In genomic region chr2:33736722-33737121, GRCm38 (mm10) we compare ENCODE assay signal across 8 mouse cellular contexts.
DNase-seq lines count a peak whose midpoint lies in the region; ATAC-seq and TF ChIP-seq lines count a peak whose summit lies in the region.

No protein-coding gene starts in this region.

- no peak overlapping the region for H3K4me2 ChIP-seq in heart, embryonic 12.5 days
- no peak overlapping the region for H3K4me2 ChIP-seq in midbrain, embryonic 11.5 days

- no peak overlapping the region for H3K9ac ChIP-seq in heart, adult 2 months (ENCODE audit: low read depth, low read length)
- H3K9ac ChIP-seq in heart, embryonic 12.5 days: no peak overlapping the region
- no peak overlapping the region for H3K9ac ChIP-seq in midbrain, embryonic 11.5 days (ENCODE audit: low read length)

- peak; percentile 98 for TF ChIP-seq CTCF in heart, adult 2 months (IDR thresholded peaks at IDR 0.05)

- intact Hi-C loops in heart, adult 2 months (cut with DNase I): no loop called here
- intact Hi-C loops in heart, postnatal 14 days (cut with DNase I): no loop called here

- H3K36me3 ChIP-seq in heart, adult 2 months (ENCODE audit: control insufficient read depth, insufficient read depth, low read length): no peaks in the 10 kb centered on the region
- 0 out of 2 replicates have a peak, but pooled peaks cover 5% of the 10 kb centered on the region for H3K36me3 ChIP-seq in heart, embryonic 12.5 days
- 0 out of 2 replicates have a peak, but pooled peaks cover 2% of the 10 kb centered on the region for H3K36me3 ChIP-seq in midbrain, embryonic 11.5 days (ENCODE audit: control insufficient read depth, insufficient read depth, low read length)

- H3K4me1 ChIP-seq in heart, adult 2 months (ENCODE audit: control insufficient read depth, insufficient read depth, low read length): no peaks in the 10 kb centered on the region
- H3K4me1 ChIP-seq in heart, embryonic 12.5 days (replicated peaks): no peaks in the 10 kb centered on the region; the same call in 1 of the 2 replicates
- peaks cover 5% of the 10 kb centered on the region for H3K4me1 ChIP-seq in midbrain, embryonic 11.5 days (ENCODE audit: control insufficient read depth, insufficient read depth, low read length)

- TF ChIP-seq EP300 in heart, adult 2 months (IDR thresholded peaks at IDR 0.05; ENCODE audit: insufficient read depth, low read depth, low read length): no peak

- H3K4me3 ChIP-seq in heart, adult 2 months: no peak overlapping the region
- H3K4me3 ChIP-seq in heart, embryonic 12.5 days: no peak overlapping the region
- no peak overlapping the region for H3K4me3 ChIP-seq in midbrain, embryonic 11.5 days (ENCODE audit: low read depth, low read length)

- 0% methylated on average over 2 of the region's 2 CpGs for WGBS in heart, adult 2 months
- WGBS in heart, embryonic 12.5 days: 3% methylated on average over 2 of the region's 2 CpGs
- 5% methylated on average over 2 of the region's 2 CpGs for WGBS in midbrain, embryonic 11.5 days

- no peak for ATAC-seq in heart, embryonic 12.5 days (ENCODE audit: insufficient number of reproducible peaks, low FRiP score)
- peak; percentile 49; the same call in 1 of the 2 replicates for ATAC-seq in midbrain, embryonic 11.5 days (ENCODE audit: low FRiP score)

- H3K9me3 ChIP-seq in heart, embryonic 12.5 days (replicated peaks): no peaks in the 10 kb centered on the region
- H3K9me3 ChIP-seq in midbrain, embryonic 11.5 days (ENCODE audit: control insufficient read depth, low read length): no peaks in the 10 kb centered on the region

- no peak for TF ChIP-seq POLR2A in heart, adult 2 months (IDR thresholded peaks at IDR 0.05; ENCODE audit: insufficient read depth, low read depth, low read length)

- H3K79me2 ChIP-seq in heart, adult 2 months (replicated peaks; ENCODE audit: control insufficient read depth, insufficient read depth, low read length): no peaks in the 10 kb centered on the region

- H3K27me3 ChIP-seq in heart, adult 2 months (ENCODE audit: control insufficient read depth, insufficient read depth, low read length): no peaks in the 10 kb centered on the region
- H3K27me3 ChIP-seq in heart, embryonic 12.5 days (replicated peaks): peaks cover 9% of the 10 kb centered on the region; the same call in 1 of the 2 replicates
- no peaks in the 10 kb centered on the region for H3K27me3 ChIP-seq in midbrain, embryonic 11.5 days (ENCODE audit: control insufficient read depth, insufficient read depth, low read length)

- DNase-seq in heart, adult 2 months: peak; percentile 51 to 73
- peak; percentile 67 for DNase-seq in adrenal gland, adult 2 months
- peak; percentile 86 for DNase-seq in embryo, embryonic 10.5 days (ENCODE audit: low spot score)
- peak; percentile 74 to 81 for DNase-seq in heart, postnatal 14 days
- peak; percentile 67 to 69 for DNase-seq in layer of hippocampus, postnatal 36 days
- peak; percentile 98 for DNase-seq in midbrain, embryonic 11.5 days (ENCODE audit: low spot score, missing footprints)
- DNase-seq in spleen, adult 12 weeks (ENCODE audit: low spot score): peak; percentile 30

- no peak overlapping the region for H3K27ac ChIP-seq in heart, adult 2 months
- no peak overlapping the region for H3K27ac ChIP-seq in heart, embryonic 12.5 days (ENCODE audit: poor library complexity, severe bottlenecking)
- H3K27ac ChIP-seq in midbrain, embryonic 11.5 days (ENCODE audit: low read depth, low read length): no peak overlapping the region

Comparison
In these comparisons a context has a peak if more than half of its experiments do, and no peak if none do; other contexts are left out.
1. DNase-seq: peak in every context shown above with its lines; median percentile 98 in midbrain, embryonic 11.5 days; 86 in embryo, embryonic 10.5 days; 78 in heart, postnatal 14 days; 68 in layer of hippocampus, postnatal 36 days; 67 in adrenal gland, adult 2 months; 62 in heart, adult 2 months; 30 in spleen, adult 12 weeks.